Mouse (Mus musculus): ENCODE data around the gene Hist2h2aa1.

DNA sequence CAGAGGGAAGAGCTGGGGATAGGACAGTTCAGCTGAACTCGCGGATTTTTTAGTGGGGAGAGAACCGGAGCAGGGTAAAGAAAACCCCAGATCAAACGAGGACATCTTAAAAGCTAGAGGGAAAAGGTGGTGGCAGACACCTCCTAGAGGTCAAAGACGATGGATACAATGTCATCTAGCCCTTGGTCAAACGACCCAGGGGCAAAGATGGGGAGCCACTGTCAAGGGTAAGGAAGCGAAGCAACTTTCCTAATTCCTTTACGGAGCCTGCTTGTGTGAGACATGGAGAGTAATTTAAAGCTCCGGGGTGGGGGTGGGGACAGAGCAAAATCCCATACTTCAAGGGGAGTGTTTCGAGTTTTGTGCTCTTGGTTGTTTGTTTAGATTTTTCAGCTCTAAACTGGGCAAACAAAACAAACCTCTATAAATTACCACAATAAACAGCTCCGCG, 26.1 kb upstream of the Hist2h2aa1 start:
- TF ChIP-seq MYOG (IDR thresholded peaks at IDR 0.05; ENCODE audit: control insufficient read depth in 1 of 3, insufficient read depth in 1 of 3, insufficient read length in 2 of 3, low read depth in 2 of 3) (no peak), POLR2A (IDR thresholded peaks at IDR 0.05; ENCODE audit: insufficient read length, low read depth) (no peak), TCF12 (IDR thresholded peaks at IDR 0.05; ENCODE audit: insufficient read depth, poor library complexity, severe bottlenecking) (no peak), POLR2AphosphoS2 (IDR thresholded peaks at IDR 0.05; ENCODE audit: insufficient read length, low read depth) (no peak), MYOD1 (IDR thresholded peaks at IDR 0.05; ENCODE audit: control insufficient read depth in 1 of 3, insufficient read length in 2 of 3, low read depth in 2 of 3) (no peak), USF1 (IDR thresholded peaks at IDR 0.05; ENCODE audit: low read depth) (no peak), REST (IDR thresholded peaks at IDR 0.05; ENCODE audit: insufficient read depth, insufficient read length) (no peak)

Data from myocyte (in vitro differentiated cells).